Mouse (Mus musculus) retina, embryonic 14.5 days (tissue): ENCODE data around the gene Igfbp2.

Experiments
- DNase-seq: peaks from one replicate; pipeline ENCODE4 v3.0.0-alpha.2; 2015; ENCODE audit warnings: low spot score

The Igfbp2 gene

DNA sequence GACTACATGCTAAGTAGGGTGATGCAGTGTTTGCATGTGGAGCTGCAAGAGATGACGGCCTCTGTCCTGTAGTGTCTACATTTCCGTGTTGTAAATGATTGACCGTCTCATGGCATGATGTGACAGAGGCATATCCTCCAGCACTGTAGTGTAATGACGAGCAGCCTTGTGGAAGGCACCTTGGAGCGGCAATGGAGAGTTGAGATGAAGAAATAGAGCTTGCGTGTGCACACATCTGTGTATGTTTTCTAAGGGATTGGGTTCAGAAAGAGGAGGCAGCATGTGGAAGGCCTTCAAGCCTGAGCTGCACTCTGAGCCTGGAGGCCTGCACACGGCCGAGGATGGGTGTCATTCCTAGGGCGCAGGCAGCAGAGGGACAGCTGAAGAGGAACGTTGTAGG, 31.4 kb downstream of the Igfbp2 start:
- no peak for DNase-seq

DNA sequence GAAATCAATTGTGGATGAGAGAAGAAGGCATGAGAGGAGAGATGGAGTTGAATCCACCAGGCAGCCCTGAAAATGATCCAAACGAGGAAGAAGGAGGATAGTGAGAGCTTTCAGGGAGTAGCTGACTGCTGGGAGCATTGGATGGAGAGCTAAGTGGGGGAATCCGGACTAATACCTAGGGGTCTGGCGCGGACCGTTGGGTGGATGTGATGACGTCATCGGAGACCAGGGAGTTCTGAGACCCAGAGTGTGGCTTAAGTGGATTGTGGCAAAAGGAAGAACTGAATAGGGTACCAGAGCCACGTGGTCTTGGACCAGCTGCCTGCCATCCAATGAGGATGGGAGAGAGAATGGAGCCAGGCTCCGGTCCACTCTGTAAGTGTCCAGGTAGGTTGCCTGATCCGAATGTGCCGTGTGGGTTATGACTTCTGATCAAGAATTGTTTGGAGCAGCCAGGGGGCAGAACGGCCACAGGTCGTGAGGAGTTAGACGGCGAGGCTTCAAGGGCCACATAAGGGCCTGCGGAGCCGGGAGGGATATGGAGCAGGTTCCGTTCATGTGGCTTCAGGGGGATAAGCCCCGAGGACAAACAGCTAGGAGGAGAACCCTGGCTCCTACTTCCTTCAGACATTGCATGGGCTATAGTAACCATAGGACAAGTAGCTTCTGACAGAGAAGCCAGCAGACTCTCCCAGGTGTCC, 32.1 kb downstream of the Igfbp2 start:
- DNase-seq: no peak

DNA sequence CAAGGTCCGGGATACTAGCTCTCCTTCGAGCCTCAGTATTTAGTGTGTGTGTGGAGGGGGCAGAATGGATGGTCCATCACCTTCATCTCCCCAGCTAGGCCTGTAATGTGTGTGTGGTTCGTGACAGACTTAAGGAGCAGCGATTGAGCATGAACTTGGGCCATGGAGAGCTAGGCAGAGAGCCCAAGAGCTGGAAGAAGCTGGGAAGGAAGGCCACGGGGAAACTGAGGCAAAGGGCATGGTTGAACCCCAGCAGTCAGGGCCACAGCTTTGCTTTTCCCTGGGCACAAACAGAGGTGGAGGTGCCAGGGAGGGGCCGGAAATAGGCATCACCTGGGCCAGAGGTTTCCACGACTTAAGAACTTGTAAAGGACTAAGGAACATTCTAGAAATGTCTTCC, 32.8 kb downstream of the Igfbp2 start:
- no peak for DNase-seq

DNA sequence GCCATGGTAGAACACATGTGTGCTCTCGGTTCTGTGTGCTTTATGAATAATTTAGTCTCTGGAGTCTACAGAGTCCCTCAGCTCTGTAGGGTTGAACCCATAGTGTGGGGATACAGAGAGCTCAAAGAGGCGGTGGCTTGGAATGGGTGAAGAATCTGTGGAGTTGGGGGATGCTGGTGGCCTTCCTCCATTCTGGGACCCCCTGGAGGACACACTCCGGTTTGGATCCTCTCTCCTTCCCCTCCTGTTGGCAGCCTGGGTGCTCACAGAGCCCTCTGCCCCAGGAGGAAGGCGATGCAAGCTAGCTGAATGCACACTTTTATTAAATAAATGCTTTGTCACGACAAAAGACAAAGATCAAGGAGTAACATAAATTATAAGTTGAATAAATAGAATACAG, 33.3 kb downstream of the Igfbp2 start:
- DNase-seq: no peak

DNA sequence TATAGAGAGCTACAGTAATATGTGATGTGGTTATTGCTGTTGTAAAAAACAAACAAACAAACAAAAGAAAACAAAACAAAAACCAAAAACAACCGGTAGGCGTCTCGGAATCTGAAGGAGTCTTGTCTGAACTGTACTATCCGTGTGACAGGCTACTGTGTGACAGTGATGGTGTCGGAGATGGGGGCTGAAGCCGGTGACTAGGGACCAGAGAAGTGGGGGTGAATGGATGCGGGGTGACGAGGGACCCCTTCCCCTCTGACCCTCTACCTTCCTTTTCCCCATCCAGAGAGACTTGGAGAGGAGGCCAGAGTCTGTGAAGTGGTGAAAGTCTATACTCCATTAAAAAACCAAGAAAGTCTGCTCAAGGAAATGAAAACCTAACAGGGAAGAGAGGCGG, 34.0 kb downstream of the Igfbp2 start:
- no peak for DNase-seq

DNA sequence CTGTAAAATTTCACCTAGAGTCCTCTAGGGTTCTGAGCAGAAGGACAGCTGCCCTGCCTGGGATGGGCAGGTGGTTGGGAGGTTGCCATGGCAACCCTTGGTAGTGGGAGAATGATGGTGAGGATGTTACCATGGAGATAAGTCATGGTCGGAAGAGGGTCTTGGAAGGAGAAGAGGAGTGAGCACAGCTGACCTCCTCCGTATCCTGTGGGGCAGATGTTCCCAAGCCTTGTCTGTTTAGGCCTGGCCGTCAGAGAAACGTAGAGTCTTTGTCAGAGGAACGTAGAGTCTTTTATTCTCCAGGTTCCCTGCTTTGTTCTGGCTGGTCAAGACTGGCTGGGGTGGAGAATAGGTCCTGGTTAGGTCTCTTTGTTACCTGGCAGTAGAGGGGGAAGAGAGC, 34.6 kb downstream of the Igfbp2 start:
- peak; percentile 45 for DNase-seq

DNA sequence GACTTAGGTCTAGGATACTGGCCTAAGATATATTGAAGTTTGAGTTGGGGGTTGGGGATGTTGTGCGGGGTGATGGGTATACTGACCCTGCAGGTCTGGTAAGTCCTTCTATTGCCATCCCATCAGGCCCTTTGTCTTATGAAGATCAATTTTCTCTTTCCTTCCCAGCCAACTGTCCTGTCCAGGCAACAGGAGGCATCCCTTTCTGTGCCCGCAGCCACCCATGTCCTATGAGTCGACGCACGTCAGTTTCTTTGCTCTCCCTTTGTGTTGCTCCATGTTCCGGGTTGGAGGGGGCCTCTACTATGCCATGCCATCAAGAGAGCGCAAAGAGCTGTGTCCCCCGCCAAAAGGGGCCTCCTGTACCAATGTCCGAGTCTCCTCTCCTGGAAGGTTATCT, 35.7 kb downstream of the Igfbp2 start:
- DNase-seq: no peak

DNA sequence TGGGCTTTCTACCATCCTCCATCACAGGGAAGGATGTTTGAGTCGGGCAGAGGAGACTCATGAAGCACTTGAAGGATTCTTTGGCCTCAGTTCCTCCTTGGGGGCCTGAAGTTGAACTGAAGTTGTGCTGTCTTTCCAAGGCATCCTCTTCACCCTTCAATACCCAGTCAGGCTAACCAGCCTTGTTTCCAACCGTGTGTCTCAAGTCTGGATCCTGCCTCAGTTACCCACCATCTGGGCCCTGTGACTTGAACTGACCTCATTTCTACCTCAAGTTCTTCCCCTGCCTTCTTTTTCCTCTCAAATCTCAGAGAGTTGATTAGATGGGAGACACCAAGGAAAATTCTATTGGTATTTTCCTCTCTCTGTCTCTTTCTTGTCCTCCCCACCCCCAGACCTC, 36.2 kb downstream of the Igfbp2 start:
- DNase-seq: no peak

DNA sequence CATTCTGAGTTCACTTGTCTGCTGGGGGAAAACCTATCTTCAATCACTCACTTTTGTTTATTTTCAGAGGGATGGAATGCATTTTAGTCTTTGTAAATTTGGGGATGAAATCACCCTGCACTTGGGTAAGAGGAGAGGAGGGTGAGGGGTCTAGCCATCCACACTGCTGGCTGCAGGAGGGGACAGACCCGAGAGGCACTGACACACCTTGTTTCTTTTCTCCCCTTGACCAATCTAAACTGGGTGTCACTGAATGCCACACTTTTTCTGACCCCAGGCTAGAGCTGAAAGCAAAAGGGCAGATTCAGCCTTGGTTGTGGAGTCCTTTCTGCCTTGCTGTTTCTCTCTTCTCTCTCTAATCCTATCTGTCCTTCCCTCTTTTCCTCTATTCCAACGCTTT, 37.4 kb downstream of the Igfbp2 start:
- DNase-seq: no peak

DNA sequence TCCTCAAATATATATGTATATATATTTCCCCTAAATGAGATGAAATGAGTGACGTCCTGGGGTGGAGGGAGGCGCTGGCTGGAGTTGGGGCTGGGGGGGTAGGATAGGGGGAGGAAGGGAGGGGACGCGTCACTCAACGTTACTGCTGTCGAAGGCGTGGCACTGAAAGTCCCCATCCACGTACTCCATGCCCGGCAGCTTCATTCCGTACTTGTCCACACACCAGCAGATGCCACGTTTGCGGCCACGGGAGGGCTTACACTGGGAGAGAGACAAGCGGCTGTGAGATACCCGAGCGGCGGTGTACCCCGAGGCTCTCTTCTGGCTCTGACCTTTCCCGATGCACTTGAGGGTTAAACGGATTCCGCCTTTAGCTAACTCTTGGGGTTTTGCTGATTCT, 37.9 kb downstream of the Igfbp2 start:
- DNase-seq: no peak

DNA sequence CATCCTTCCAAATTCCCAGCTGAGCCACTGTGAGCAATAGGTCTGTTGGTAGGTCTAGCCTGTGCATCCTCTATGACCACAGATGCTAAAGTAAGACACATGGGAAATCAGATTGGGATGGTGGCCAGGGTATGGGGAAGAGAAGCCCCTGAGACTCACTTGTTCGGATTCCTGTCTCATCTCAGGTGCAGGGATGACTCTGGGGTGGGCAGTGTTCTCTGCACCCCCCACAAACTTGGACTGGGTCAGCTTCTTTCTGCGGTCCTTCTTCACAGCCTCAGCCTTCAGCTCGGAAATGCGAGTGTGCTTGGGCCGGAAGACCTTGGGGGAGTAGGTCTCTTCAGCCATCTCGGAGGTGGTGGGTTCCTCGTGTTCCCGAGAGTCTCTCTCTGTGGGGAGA, 39.4 kb downstream of the Igfbp2 start:
- no peak for DNase-seq

DNA sequence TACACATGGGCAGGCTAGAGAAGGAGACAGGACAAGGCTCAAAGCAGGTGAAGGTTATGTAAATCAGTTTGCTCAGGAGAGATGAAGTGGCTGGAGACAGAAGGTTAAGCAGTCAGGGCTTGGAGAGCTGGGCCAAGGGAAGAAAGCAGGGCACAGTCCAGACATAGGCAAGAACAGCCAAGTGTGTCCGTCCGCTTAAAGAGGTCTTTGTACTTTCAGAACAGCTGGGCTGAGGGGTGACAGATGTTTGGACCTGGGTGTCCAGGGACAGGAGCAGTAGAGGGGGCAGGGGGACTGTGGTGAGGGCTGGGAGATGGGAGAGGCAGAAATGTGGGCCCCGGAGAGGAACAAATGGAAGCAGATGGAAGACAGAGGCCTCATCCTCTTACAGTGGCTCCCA, 40.0 kb downstream of the Igfbp2 start:
- no peak for DNase-seq

DNA sequence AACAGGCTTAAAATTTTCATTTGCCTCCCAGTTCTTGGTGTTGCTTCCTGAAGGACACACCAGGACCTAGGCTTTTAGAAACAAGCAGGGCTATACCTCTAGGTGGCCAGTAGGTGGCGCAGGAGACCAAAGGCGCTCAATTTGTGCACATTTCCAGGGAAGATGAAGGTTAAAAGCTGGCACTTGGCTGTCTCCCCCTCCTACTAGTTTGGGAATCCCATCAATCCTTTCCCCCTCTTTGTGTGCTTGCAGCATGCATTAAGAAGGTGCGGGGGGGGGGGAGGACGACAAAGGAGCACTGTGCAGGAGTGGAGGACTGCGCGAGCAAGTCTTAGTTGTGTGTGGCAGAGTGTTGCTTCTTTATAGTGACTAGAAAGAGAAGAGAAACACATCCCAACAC, 41.6 kb downstream of the Igfbp2 start:
- DNase-seq: peak; percentile 90

DNA sequence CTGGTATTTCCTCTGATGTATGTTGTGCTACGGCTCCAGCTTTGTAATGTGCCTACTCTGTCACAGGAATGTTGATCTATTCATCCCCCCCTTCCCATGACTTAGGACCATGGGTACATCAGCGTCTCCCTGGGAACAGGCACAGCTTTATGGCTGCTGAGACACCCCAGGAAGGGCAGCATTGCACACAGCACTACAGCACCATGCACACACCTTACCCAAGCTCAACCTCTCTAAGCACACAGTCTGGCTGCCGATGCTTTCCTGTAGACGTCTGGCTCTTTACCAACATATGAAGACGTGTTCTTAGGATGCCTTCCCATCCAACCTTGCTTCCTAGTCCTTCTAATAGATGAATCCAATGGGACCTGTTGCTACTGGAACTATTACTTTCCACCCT, 42.1 kb downstream of the Igfbp2 start:
- DNase-seq: no peak

DNA sequence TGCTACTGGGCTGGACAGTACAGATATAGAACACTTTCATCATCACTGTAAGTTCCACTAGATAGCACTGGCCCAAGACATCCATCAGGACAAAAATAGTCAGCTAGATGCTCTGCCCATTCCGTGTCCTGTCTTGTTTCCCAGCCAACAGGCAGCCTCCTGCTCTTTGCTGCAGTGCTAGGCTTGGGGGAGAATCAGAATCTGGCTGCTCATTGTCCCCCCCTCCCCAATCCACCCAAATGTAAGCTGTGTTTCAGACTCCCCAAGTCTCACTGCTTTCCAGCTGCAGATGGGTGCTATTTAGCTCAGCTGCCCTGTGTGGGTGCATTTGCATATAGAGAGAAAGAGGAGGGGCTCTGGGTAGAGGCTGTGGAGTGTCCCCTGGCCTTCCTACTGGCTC, 43.0 kb downstream of the Igfbp2 start:
- DNase-seq: no peak

DNA sequence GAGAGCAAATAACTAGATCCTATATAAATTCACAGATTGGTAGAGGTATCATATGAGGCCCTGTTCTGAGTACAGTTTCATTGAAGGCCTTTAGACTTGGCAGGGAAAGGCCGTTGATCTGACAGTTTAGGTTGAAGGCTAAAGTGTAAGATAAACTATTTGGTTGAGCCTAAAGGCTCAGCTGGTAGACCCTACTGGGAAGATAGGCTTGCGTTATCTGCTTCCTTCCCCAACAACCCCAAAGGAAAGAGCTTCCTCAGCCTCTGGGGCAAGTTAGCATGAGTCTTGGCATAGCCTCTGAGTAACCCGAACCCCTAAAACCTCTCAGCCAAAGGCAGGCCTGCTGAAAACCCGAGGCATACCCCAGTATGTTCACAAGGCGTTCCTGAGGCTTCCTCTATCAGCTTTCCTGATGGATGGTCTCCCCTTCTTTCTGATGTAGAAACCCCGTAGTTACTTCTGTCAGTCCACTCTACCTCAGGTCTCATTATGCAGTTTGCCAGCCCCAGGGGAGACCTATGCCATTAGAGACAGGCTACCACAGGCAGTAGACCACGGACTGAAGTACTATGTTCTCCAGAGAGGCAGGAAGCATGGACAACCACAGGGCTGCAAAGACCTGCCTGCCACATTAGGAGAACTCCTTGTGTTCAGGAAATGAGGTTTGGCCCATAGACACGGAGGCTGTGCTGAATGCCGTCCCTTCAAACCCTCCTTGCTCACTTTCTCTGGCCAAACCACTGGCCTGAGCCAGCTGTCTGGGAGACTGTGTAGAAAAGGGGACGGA, 44.3 kb downstream of the Igfbp2 start:
- no peak for DNase-seq

DNA sequence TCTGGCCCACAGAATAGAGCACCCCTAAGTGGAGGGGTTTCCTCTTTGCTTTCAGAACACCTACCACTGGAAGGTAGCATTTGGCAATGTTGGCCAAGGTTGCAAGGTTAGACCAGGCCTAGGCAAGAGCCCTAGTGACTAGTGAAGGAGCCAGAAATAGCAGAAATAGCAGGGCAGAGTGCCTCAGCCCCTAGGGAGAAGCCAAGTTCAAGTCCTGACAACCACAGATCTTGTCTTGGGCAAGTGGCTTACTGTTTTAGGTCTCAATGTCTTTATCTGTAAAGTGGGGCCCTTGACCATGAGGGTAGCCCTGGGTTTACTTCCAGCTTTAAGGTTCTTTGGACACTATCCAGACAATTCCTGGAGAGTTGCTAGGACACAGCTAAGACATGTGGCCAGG, 45.0 kb downstream of the Igfbp2 start:
- no peak for DNase-seq

DNA sequence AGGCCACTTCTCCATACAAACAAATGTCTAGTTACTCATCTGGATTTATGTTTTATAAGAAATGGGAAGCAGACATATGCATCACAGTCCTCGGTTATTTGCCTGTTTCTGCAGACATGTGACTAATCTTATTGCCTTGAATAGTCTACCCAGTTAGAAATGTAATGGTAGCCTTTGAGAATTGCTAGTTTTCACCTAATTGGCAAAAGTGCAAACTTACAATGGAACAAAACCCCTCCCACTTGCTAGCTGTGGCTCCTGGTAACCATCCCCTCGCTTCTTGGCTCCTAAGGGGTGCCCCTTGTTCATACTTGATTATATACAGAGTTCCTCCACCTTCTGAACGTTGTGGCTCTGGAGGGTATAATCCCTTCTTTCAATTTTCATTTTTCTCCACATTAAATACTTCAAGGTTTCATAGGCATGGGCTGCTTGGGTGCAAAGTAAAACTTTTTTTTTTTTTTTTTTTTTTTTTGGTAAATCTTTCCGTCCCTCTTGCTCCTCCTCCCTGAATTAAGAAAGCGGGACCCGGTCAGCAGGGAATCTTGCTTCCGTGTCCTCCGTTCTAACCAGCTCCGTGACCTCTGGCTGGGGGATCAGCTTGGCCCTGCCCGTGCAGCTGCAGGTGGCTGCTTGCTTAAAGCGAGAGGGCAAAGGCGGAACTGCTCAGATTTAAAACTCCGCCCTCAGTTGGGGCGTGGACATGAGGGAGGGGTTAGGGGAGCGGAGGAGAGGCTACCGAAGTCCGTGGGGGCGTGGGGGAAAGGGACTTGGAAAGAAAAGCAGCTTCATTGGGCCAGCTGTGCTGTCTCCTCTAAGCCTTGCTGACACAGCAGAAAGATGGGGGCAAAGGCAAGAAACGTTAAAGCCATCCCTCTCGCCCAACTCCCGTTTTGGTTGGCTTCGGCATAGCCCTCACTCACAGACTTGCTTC, 45.6 kb downstream of the Igfbp2 start:
- peak; percentile 80 for DNase-seq

DNA sequence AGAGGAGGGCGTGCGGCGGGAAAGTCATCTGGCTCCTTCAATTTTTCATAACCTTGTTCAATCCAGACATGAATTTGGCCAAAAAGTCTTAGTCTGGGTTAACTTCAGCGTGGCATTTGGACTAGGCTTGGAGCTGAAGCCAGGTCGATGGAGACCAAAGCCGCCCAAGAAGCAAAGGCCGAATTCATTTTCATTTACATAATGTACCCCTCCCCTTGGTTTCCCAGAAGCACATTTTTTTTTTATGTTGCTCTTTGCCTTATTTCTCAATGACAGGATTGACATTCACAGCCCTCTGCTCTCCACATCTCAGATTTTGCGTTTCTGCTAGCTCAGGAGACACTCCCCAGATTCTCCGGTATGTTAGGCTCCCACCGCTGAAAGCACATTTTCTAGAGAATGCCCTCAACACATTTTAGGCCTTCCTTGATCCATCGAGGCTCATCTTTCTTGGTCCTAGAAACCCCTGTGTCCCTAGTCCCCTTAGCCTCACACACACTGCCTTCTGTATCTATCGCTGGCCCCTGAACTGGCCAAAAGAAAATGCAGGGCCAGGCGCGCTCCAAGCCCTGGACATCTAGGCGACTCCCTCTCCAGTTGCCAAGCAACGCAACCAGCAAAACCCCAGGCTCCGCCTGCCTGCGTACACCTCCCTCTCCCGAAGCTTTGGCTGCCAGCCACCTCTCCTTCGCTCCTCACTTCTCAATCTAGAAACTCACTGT, 46.5 kb downstream of the Igfbp2 start:
- peak; percentile 84 for DNase-seq

DNA sequence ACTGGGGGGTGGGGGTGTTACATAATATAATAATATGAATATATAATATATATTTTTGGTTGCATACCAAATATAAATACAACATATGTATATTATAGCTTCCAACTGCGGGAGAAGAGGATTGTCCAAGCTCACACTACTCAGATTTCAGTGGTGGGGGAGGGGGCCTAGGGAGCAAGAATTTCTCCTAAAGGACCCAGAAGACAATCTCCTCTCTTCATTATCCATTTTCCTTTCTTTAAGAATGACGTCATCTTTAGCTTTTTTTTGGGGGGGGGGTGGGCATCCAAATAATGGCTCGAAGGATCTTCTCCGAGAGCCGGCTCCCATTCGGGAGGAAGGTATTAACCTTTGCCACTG, 47.0 kb downstream of the Igfbp2 start:
- no peak for DNase-seq

DNA sequence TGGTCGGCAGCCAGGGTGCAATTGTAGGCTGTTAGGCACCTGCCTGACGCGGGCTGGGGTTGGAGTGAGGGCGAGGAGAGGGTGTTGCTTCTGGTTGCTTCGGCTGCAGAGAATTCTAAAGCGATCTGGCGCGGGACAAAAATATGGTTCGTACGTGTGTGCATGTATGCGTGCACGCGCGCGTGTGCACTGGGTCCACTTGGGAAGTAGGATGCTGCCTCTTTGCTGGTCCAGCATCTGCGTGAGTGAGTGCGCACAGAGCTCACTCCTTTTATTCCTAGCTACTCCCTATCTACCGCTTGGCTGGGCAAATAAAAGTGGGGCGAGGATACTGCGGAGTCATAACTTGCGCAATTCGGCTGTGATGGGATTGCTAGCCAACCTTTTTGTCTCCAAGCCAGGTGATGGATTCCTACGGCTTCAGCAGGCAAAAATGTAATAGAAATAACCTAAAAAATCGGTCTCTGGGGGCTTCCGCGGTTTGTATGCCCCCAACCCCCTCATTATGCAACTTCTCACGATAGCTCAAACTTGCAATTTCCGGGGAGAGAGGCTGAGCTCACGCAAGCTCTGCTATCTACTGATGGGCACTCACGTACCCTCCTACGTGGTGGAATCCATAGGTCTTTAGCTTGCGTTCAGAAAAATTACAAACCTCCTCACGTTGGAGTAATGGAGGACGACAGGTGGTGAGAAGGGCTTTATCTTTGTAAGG, 47.6 kb downstream of the Igfbp2 start:
- peak; percentile 61 for DNase-seq

DNA sequence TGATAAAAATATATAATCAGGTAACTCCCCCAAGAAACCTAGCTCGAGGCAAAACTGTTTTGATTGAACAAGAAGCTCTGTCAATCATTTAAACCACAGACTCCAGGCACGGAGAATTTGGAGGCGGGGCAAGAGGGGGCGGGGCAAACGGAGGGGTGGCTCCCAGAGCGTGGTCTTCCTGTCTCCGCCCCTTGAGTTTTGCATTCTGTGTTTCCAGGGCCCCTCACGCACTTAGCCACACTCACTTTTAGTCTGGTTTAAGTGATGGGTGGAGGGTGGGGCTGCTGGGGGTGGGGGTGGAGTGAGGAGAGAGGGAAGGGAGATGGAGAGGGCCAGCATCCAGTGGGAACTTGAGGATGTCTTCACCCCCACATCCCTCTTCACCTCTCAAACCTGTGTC, 48.2 kb downstream of the Igfbp2 start:
- peak; percentile 92 for DNase-seq
